Mouse (Mus musculus) midbrain, embryonic 15.5 days (tissue): ENCODE results near the gene Foxn4. TPM values are rescaled to one million over a fixed set of nuclear protein-coding genes. Genes with fewer than 3 reads are reported as not detected.

Experiments used
- ATAC-seq: fragments of 200-750 bp; cut with Nextera tagmentation; replicated peaks from 2 replicates; pipeline ENCODE4 v1.8.0; 2017; ENCODE audit warnings: moderate TSS enrichment
- H3K27ac ChIP-seq: fragments of 300-500 bp; sonication (generic); 2 replicates; pipeline ENCODE4 v1.5.1; 2015; ENCODE audit warnings: mild to moderate bottlenecking, inconsistent platforms
- H3K27me3 ChIP-seq: fragments of 300-500 bp; sonication (generic); replicated peaks from 2 replicates; pipeline ENCODE4 v1.6.1; 2015; ENCODE audit warnings: inconsistent platforms
- H3K36me3 ChIP-seq: fragments of 300-500 bp; sonication (generic); replicated peaks from 2 replicates; pipeline ENCODE4 v1.6.1; 2015; ENCODE audit warnings: inconsistent platforms
- H3K4me1 ChIP-seq: fragments of 300-500 bp; sonication (generic); 2 replicates; pipeline ENCODE4 v1.6.1; 2015; ENCODE audit warnings: inconsistent platforms
- H3K4me2 ChIP-seq: fragments of 300-500 bp; sonication (generic); 2 replicates; pipeline ENCODE4 v1.6.1; 2015; ENCODE audit warnings: inconsistent platforms, mild to moderate bottlenecking, moderate library complexity
- H3K4me3 ChIP-seq: fragments of 300-500 bp; sonication (generic); 2 replicates; pipeline ENCODE4 v1.5.1; 2015; ENCODE audit warnings: mild to moderate bottlenecking, inconsistent platforms
- H3K9ac ChIP-seq: fragments of 300-500 bp; sonication (generic); 2 replicates; pipeline ENCODE4 v1.6.1; 2015; ENCODE audit warnings: mild to moderate bottlenecking, inconsistent platforms
- H3K9me3 ChIP-seq: fragments of 300-500 bp; sonication (generic); 2 replicates; pipeline ENCODE4 v1.6.1; 2016; ENCODE audit warnings: inconsistent platforms
- WGBS: fragments of 180-500 bp; shearing (Covaris S2); methylation state at CpG from one replicate; pipeline ENCODE4 v1.1.7; 2015; ENCODE audit warnings: mixed read lengths; 5-methylcytosine and 5-hydroxymethylcytosine counted together
- polyA plus RNA-seq: library from polyadenylated mRNA; unstranded; fragments of >200 nt; fragmentation: Nextera tagmentation; extraction: Ambion mirVana; gene quantifications from 2 replicates; pipeline ENCODE4 v1.2.1, GENCODE M21; 2015

Foxn4 gene
- polyA plus RNA-seq, result 0.88 and 0.89 TPM in 2 replicates

GRCm38 (mm10) chr5:114273693-114274402, at the start of gene Foxn4:
Gene Foxn4, minus strand, starts transcription at chr5:114273807.
- Histone ChIP-seq H3K27ac (no peak within 1 kb of the TSS), H3K9ac (no peak within 1 kb of the TSS), H3K9me3 (no peaks in the 10 kb centered on the region), H3K36me3 (no peaks in the 10 kb centered on the region), H3K4me3 (peak within 1 kb of the TSS; percentile 40), H3K4me1 (peaks cover 34% of the 10 kb centered on the region), H3K27me3 (peaks cover 75% of the 10 kb centered on the region), H3K4me2 (peak within 1 kb of the TSS; percentile 73)
- ATAC-seq, result 0 out of 2 replicates have a peak, but pooled peaks have one; percentile 32
- 1% methylated on average over 51 of the region's 56 CpGs for WGBS

GRCm38 (mm10) chr5:114323105-114323790, 49.6 kb upstream of the Foxn4 start:
- no peaks in the 10 kb centered on the region for H3K27me3 ChIP-seq
- 54% methylated on average over 25 of the region's 25 CpGs for WGBS
- no peak for ATAC-seq
- no peaks in the 10 kb centered on the region for H3K9me3 ChIP-seq
- no peak overlapping the region for H3K9ac ChIP-seq
- peaks cover 8% of the 10 kb centered on the region for H3K4me1 ChIP-seq
- H3K4me2 ChIP-seq, result no peak overlapping the region
- no peaks in the 10 kb centered on the region for H3K36me3 ChIP-seq
- no peak overlapping the region for H3K27ac ChIP-seq
- H3K4me3 ChIP-seq, result no peak overlapping the region

GRCm38 (mm10) chr5:114309680-114310036, 36.1 kb upstream of the Foxn4 start:
- Histone ChIP-seq H3K4me1 (peaks cover under 1% of the 10 kb centered on the region; the same call in 1 of the 2 replicates), H3K27me3 (peaks cover 11% of the 10 kb centered on the region; the same call in 1 of the 2 replicates), H3K4me2 (no peak overlapping the region), H3K27ac (no peak overlapping the region), H3K4me3 (no peak overlapping the region), H3K9ac (no peak overlapping the region), H3K36me3 (no peaks in the 10 kb centered on the region), H3K9me3 (no peaks in the 10 kb centered on the region)
- no peak for ATAC-seq
- WGBS, result 33% methylated on average over 11 of the region's 11 CpGs

- H3K4me2 ChIP-seq, result no peak overlapping the region
- H3K4me3 ChIP-seq, result no peak overlapping the region
- no peak for ATAC-seq
- no peak overlapping the region for H3K9ac ChIP-seq
- H3K4me1 ChIP-seq, result no peaks in the 10 kb centered on the region
- H3K36me3 ChIP-seq, result no peaks in the 10 kb centered on the region
- peaks cover 11% of the 10 kb centered on the region for H3K27me3 ChIP-seq
- 31% methylated on average over 18 of the region's 18 CpGs for WGBS
- no peaks in the 10 kb centered on the region for H3K9me3 ChIP-seq
- H3K27ac ChIP-seq, result no peak overlapping the region
Measured at GRCm38 (mm10) chr5:114308765-114309679, 35.4 kb upstream of the Foxn4 start.

GRCm38 (mm10) chr5:114306496-114306895, 32.9 kb upstream of the Foxn4 start:
- H3K27ac ChIP-seq, result no peak overlapping the region
- no peak for ATAC-seq
- 77% methylated on average over 5 of the region's 5 CpGs for WGBS
- H3K4me2 ChIP-seq, result no peak overlapping the region
- H3K4me1 ChIP-seq, result no peaks in the 10 kb centered on the region
- no peaks in the 10 kb centered on the region for H3K9me3 ChIP-seq
- H3K27me3 ChIP-seq, result peaks cover 20% of the 10 kb centered on the region
- no peak overlapping the region for H3K4me3 ChIP-seq
- no peaks in the 10 kb centered on the region for H3K36me3 ChIP-seq
- no peak overlapping the region for H3K9ac ChIP-seq

- H3K4me2 ChIP-seq, result no peak overlapping the region
- no peak overlapping the region for H3K27ac ChIP-seq
- no peaks in the 10 kb centered on the region for H3K9me3 ChIP-seq
- 81% methylated on average over 6 of the region's 6 CpGs for WGBS
- no peaks in the 10 kb centered on the region for H3K36me3 ChIP-seq
- peaks cover 11% of the 10 kb centered on the region for H3K27me3 ChIP-seq
- no peak overlapping the region for H3K4me3 ChIP-seq
- ATAC-seq, result no peak
- H3K4me1 ChIP-seq, result peaks cover 16% of the 10 kb centered on the region
- no peak overlapping the region for H3K9ac ChIP-seq
Measured at GRCm38 (mm10) chr5:114303166-114303565, 29.6 kb upstream of the Foxn4 start.

- no peak overlapping the region for H3K4me3 ChIP-seq
- no peak for ATAC-seq
- 39% methylated on average over 24 of the region's 24 CpGs for WGBS
- no peaks in the 10 kb centered on the region for H3K36me3 ChIP-seq
- H3K27ac ChIP-seq, result no peak overlapping the region
- no peak overlapping the region for H3K4me2 ChIP-seq
- H3K9ac ChIP-seq, result no peak overlapping the region
- H3K4me1 ChIP-seq, result peaks cover 31% of the 10 kb centered on the region
- H3K27me3 ChIP-seq, result peaks cover 11% of the 10 kb centered on the region; the same call in 1 of the 2 replicates
- no peaks in the 10 kb centered on the region for H3K9me3 ChIP-seq
Measured at GRCm38 (mm10) chr5:114299883-114300610, 26.4 kb upstream of the Foxn4 start.

GRCm38 (mm10) chr5:114299156-114299855, 25.7 kb upstream of the Foxn4 start:
- Histone ChIP-seq H3K27ac (peak overlapping the region; percentile 14), H3K4me2 (no peak overlapping the region; the same call in 1 of the 2 replicates), H3K4me1 (peaks cover 31% of the 10 kb centered on the region), H3K9ac (no peak overlapping the region), H3K9me3 (no peaks in the 10 kb centered on the region), H3K27me3 (peaks cover 11% of the 10 kb centered on the region; the same call in 1 of the 2 replicates), H3K4me3 (no peak overlapping the region), H3K36me3 (no peaks in the 10 kb centered on the region)
- peak; percentile 58 for ATAC-seq
- WGBS, result 14% methylated on average over 22 of the region's 22 CpGs

- Histone ChIP-seq H3K4me1 (peaks cover 31% of the 10 kb centered on the region), H3K9ac (no peak overlapping the region), H3K4me2 (no peak overlapping the region; the same call in 1 of the 2 replicates), H3K4me3 (no peak overlapping the region), H3K36me3 (no peaks in the 10 kb centered on the region), H3K9me3 (no peaks in the 10 kb centered on the region), H3K27me3 (peaks cover 11% of the 10 kb centered on the region; the same call in 1 of the 2 replicates), H3K27ac (peak overlapping the region; percentile 14)
- peak; percentile 40; the same call in 1 of the 2 replicates for ATAC-seq
- WGBS, result 39% methylated on average over 18 of the region's 18 CpGs
Measured at GRCm38 (mm10) chr5:114298212-114298894, 24.7 kb upstream of the Foxn4 start.

- Histone ChIP-seq H3K4me3 (no peak overlapping the region), H3K9me3 (no peaks in the 10 kb centered on the region), H3K9ac (no peak overlapping the region), H3K36me3 (no peaks in the 10 kb centered on the region), H3K27ac (no peak overlapping the region), H3K4me1 (peaks cover 31% of the 10 kb centered on the region), H3K4me2 (no peak overlapping the region), H3K27me3 (peaks cover 6% of the 10 kb centered on the region; the same call in 1 of the 2 replicates)
- 17% methylated on average over 22 of the region's 22 CpGs for WGBS
- no peak for ATAC-seq
Measured at GRCm38 (mm10) chr5:114296693-114297631, 23.4 kb upstream of the Foxn4 start.
